Mouse (Mus musculus) right cerebral cortex, postnatal 4 days (tissue): ENCODE measurements around the gene Hist2h3c1.
A peak's percentile ranks its signal among the peaks of the same experiment; 100 is the strongest.
"Not testable (repeated sequence)": the region's sequence is repeated elsewhere in the genome, so short reads cannot be mapped to it uniquely, and the experiment has no call there.

Experiments used
- DNase-seq: peaks from one replicate; pipeline ENCODE4 v3.0.0-alpha.2; 2022

The Hist2h3c1 gene

DNA sequence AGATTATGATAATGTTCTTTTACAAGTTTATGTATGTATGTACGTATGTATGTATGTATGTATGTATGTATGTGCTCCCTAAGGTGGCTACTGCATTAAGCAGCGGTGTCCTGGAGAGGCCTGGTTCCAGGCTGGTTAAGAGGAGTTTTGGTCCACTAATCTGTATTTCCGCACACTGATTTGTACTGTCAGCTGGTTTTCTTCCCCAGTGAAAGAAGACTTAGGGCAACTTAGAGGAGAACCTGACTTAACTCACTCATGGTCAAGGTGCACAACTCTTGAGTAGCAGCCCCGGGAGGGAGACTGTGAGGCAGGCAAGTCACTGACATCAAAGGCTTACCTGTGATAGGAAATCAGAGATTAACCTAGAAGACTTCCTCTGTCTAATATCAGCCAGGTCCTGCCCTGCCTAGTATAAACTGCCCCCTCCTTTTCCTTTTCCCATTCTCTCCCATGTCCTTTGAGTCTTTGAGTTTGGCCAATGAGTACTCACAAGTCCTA lies 9.6 kb upstream of the Hist2h3c1 start:
- no peak for DNase-seq

DNA sequence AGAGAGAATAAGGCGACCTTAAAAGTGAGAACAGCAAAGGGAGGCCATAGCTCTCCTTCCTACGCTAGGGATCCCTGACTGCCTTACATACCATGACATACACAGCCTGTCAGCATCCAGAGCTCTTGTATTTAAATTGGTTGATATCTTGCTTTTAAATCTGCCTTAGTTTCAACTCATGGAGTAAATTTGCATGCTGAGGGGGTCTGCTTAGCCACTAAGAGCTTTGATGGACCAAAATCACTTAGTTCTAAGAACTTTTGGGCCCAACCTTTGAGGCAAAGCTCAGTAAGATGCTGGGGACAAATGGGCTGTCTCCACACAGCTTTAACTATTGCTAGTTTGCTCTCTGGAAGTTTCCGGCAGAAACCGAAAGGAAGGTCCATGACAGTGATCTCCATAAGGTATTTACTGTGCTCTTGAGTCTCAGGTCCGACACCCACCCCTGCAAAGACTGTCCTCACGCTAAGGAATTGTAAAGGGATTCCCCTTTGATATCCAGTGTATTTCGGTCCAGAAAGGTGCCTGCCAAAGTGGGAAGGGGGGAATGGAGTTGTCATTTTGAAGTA lies 9.1 kb upstream of the Hist2h3c1 start:
- DNase-seq, result no peak

DNA sequence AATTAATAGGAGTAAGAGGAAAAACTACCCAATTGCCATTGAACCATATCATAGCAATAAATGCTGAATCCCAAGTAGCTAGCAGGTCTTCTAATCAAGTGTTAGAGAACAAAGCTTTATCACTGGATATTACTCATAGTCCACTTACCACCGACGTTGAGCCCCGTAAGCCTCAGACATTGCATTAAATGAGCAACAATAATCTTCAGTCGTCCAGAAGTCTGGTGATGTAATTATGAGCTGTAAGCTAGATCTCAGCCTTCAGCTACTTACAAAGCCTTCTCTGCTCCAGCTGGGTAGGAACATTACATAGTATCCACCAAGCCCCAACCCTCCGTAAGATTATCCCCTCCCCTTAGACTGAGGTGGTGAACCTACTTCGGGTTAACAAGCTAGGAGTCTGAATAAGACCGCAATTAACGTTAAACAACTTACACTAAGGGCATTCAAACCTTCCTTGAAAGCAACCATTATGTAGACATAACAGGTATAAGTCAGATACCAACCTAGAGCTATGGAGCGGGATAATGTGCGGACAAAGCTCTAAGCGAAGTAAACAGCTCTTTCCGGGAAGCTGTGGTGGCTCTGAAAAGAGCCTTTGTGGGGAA lies 8.5 kb upstream of the Hist2h3c1 start:
- no peak for DNase-seq

- DNase-seq, result peak; percentile 18
These were observed 7.3 kb upstream of the Hist2h3c1 start, which contains the start of gene Hist2h3c2 for GRCm38 (mm10) chr3:96238954-96239793. Gene Hist2h3c2 (minus strand): TSS chr3:96239127.

GRCm38 (mm10) chr3:96239949-96240798 lies 6.3 kb upstream of the Hist2h3c1 start, which contains the start of gene Hist2h2aa2:
Gene Hist2h2aa2 (minus strand): TSS chr3:96240276.
- peak; percentile 87 for DNase-seq

- DNase-seq, result no peak
These were observed 5.7 kb upstream of the Hist2h3c1 start for GRCm38 (mm10) chr3:96240799-96241197.

- DNase-seq, result no peak
These were observed 2.4 kb upstream of the Hist2h3c1 start for GRCm38 (mm10) chr3:96243921-96244572.

GRCm38 (mm10) chr3:96245003-96245886 lies 1.2 kb upstream of the Hist2h3c1 start, which contains the start of gene Hist2h2aa1:
Gene Hist2h2aa1 (plus strand): TSS chr3:96245497.
- DNase-seq, result peak; percentile 78

GRCm38 (mm10) chr3:96246018-96246417 lies 467 bp upstream of the Hist2h3c1 start:
- not testable (repeated sequence) for DNase-seq

DNA sequence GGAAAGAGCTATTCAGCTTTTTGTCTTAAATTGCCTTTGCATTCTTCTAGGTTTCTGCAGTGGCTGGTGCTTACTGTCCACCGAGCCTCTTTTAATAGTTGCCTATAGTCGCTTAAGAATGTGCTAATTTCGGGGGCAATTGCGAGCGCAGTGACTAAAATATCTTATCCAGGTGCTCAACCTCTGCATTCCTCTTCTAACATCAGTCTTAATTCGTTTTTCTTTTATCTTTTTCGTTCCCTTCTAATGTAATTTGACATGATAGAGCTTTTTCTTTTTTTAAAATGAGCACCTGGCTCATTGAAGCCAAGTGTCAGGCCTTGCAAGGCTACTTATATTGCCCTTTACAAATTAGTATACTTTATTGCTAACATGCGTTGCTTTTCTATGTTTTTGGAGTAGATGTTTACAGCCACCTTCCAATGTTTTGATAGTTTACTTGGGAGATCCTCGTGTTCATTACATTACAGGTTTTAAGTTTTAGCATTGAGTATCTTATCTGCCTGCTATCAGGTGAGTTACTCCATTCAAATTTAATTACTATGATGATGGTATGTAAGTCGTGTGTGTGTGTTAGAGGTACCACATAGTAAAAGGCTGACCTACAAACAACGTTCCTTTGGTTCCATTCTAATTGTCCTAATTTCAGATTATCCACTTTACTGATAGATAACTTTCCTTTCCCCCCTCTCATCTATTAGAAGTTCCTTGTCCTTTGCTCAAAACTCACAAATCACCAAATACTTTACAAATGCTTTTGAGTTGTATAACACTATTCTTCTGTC lies 1.1 kb downstream of the Hist2h3c1 start:
- DNase-seq, result no peak

DNA sequence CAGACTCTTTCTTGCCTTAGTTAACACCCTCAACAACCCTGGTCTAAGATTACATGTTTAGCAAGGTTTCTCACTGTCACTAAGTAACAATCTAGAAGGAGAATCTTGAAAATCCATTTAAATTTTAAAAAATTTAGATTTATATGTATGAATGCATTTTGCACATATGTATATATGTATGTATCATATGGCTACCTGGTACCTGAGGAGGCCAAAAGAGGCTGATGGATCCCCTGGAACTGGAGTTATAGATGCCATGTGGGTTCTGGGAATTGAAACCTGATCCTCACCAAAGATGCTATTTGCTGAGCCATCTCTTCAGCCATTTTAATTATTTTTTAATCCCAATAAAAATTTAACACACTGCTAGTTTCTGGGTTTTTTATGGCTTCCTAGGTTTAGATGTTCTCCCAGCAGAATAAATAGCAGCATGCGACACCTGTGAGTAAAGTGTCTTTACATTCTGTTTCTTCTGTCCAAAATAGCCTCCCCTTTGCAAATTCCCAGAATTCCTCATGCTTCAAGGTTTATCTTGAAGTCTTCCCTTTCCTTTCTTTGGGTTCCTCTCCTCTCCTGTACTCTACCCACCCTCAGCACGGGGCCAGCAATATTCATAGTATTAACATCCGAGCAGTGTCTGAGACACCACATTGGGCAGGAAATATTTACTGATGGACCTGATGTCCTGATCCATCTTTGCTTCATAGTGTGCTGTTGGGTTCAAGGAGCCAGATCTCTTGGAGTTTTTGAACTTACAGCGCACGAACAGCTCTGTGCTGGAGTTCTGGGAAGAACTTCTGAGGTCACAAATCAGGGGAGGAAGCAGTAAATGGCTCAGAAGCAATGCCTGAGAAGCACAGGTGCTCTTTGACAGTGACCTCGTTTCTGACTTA lies 1.9 kb downstream of the Hist2h3c1 start:
- DNase-seq, result no peak

DNA sequence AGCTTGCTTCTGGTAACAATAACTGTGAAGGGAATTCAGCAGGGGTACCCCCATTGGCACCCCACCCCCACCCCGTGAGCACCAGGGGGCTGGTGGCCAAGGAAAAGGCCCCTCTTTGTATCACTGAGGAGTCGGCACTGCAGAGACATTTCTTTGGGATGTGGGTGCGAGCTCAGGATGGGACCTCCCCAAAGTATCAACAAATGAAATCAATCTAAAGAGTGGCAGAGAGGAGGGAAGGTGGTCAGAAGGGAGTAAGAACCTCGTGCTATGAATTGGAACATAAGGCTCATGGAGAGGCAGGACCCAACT lies 2.5 kb downstream of the Hist2h3c1 start:
- DNase-seq, result no peak

DNA sequence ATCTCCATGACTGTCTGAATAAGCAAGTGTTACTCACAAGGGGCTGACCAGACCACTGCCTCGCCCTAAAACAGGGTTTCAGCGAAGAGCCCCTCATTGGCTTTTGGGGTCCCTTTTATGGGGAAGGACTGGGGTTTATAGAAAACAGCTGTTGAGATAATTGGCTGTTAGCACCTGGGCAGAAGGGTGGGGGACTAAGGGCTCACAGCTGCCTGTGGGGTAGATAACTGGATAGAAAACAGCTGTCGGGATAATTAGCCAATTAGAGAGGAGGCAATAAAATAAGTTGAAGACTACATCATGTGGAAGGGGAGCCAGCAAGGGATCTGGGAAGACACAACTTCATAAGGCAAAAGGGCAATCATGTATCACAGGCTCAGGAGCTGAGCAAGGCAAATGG lies 4.4 kb downstream of the Hist2h3c1 start:
- DNase-seq, result no peak

GRCm38 (mm10) chr3:96251787-96252186 lies 5.3 kb downstream of the Hist2h3c1 start:
- no peak for DNase-seq

- DNase-seq, result no peak
These were observed 8.3 kb downstream of the Hist2h3c1 start for GRCm38 (mm10) chr3:96254683-96255355.

GRCm38 (mm10) chr3:96255926-96256593 lies 9.6 kb downstream of the Hist2h3c1 start:
- DNase-seq, result no peak

- no peak for DNase-seq
These were observed 10.7 kb downstream of the Hist2h3c1 start for GRCm38 (mm10) chr3:96257190-96257589.

DNA sequence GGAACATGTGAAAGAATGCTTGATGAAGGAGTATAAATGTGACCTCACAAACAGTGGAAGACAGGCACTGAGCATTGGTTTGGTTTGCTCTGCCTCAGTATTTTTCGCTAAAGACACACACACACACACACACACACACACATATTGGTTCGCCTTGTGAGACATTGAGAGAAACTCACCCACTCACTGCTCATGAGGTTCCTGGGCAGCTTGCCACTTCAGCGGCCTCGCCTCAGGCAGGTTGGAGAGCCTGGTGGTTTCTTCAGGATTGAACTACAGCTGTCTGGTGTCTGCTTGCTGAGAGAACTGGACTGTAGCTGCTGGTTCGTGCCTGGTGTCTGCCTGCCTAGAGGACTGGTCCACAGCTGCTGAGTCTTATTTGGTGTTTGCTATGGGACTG lies 13.7 kb downstream of the Hist2h3c1 start:
- DNase-seq, result no peak
